Mouse (Mus musculus): ENCODE measurements around the gene Ncapd2. TPM values are rescaled to one million over a fixed set of nuclear protein-coding genes. Genes with fewer than 3 reads are reported as not detected.
A peak's percentile ranks its signal among the peaks of the same experiment; 100 is the strongest.

Ncapd2 gene
- polyA plus RNA-seq, 1 experiment from 2014 or later, result 153 TPM

DNA sequence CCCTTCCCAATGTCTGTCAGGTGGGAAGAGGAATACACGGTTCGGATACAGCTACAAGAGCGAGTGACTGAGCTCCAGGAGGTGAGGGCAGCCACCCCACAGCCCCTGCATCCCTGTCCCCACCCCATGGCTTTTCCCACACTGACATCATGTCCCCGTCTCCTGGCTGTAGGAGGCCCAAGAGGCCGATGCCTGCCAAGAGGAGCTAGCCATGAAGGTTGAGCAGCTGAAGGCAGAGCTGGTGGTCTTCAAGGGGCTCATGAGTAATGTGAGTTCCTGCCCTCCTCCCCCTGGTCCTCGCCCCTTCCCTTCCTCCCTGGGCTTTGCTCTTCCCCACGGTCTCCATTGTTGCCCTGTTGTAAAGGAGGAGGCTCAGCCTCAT is 41.9 kb downstream of the Ncapd2 start:
- no peak for DNase-seq (ENCODE audit: low spot score)

DNA sequence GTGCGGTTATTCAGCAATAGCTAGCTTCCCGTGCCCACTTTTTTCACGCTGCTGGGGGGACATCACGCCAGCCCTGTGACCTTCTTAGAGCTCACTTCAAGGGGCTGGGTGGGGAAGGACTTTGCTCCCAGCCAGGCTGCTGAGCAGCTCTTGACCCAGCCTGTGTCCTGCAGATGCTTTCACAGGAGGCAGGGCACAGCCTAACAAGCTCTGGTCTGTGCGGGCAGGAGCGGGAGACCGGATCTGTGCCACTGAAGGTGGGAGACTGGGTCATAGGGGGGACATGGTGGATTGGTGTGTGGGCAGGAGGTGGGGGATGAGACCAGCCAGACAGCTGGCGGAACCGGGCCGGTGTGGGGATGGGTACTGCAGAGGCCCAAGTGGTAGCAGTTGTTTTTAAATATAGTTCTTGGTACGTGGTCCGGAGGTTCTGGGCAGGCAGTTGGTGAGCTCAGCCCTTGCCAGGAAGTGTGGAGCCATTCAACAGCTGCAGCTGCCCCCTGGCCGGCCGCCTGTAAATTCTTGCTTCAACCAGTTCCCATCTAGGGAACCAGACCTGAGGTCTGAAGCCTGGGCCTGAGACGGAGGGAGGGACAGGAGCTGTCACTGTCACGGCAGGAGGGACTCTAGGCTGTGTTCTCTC is 42.5 kb downstream of the Ncapd2 start:
- DNase-seq (ENCODE audit: low spot score), result no peak

DNA sequence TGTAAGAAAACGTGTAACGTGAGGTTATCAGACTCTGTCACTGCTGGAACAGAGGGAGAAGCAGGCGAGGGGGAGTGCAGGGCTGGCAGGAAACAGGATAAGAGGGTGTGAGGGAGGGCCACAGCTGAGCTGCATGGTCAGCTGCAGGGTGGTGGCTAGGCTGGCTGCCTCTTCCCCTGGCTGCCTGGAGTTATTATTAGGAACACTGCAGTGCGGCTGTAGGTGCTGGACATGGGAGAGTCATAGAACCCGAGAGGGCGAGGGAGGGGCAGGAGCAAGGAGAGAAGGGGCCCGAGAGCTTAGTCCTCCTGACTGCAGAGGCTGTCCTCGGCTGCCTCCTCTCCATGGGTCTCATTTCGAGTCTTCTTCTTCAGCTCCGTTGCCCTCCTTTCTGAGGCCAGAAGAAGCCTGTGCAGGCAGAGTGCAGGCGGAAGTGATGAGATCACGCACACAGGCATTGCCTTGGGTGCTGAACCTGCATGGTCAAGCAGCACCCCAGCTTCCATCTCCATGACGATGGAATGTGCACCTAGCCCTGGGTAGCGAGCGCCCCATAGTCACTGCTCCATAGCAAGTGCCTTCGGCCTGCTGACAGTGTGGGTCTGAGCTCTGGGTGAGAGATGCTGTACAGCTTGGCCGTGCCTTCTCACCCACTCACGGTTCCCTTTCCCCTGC is 43.1 kb downstream of the Ncapd2 start:
- no peak for DNase-seq (ENCODE audit: low spot score)

DNA sequence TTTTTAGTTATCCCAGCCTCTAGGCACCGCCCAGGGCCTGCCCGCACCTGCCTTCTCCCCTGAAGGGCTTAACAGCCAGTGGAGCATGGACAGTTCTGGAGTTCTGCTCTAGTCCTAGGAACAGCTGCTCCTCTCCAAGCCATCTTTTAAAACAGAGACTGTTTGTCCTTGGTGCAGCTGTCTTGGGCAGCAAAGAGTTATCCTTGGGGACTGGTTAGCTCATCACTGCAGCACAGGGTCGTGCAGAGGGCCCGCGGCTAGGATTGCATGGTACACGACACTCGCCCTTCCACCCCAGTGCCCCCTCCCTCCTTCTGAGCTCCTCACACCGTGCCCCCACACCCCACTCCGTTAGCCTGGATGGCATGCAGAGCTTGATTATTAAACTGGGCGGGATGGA is 44.2 kb downstream of the Ncapd2 start:
- DNase-seq (ENCODE audit: low spot score), result no peak

DNA sequence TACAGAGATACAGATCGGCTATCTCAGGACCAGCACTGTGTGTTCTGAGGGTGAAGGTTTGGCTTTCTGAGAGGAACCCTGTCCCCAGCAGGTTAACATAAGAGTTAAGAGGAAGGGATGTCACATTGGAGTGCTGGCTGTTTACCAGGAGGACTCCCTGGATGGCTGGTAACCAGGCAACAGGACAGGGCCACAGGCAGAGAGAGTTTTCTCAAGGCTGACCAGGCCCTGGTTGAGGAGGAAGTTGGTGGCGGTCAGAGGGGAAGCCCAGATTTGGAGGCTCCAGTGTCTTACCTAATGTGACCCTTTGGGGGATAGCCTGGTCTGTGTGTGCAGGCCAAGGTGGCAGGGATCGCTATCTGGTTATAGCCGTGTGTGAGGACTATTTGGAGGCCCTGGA is 44.7 kb downstream of the Ncapd2 start:
- DNase-seq (ENCODE audit: low spot score), result no peak

DNA sequence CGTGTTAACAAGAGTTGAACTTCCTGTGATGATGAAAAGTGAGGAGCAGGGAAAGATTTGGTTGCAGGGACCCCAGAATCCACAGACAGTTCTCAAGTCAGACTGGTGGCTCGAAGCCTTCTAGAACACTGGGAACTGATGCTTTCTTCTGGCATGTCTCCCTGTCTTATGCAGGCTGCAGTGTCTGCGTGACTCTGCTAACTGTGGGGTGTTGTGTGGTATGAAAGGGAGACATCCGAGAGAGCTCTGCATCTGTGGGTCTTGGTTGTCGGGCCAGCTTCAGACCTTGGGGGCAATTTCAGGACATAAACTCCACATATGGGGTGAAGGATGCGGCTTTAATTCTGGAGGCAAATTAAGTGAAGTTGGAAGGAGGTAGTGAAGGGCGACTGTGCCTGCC is 45.4 kb downstream of the Ncapd2 start:
- no peak for DNase-seq (ENCODE audit: low spot score)

DNA sequence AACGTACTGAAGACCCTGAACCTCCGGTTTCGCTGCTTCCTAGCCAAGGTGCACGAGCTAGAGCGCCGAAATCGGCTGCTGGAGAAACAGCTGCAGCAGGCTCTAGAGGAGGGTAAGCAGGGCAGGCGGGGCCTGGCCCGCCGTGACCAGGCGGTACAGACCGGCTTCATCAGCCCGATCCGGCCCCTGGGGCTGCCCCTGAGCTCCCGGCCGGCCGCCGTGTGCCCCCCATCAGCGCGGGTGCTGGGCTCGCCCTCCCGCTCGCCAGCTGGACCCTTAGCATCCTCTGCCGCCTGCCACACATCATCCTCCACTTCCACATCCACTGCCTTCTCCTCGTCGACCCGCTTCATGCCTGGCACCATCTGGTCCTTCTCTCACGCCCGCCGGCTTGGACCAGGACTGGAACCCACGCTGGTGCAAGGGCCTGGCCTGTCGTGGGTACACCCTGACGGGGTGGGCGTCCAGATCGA is 46.0 kb downstream of the Ncapd2 start:
- no peak for DNase-seq (ENCODE audit: low spot score)

DNA sequence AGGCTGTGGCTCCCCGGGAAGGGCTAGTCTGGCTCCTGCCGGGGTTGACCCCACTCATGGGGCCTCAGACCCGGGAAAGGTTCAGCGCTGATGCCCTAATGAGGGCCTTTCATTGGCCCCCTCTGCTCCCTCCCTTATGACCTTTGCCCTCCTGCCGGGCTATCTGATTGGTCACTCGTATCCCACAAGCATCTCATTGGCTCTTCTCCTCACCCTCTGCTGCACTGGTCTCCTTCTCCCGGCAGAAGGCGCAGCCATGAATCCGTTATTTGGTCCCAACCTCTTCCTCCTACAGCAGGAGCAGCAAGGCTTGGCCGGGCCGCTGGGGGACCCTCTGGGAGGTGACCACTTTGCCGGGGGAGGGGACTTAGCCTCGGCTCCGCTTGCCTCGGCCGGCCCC is 46.5 kb downstream of the Ncapd2 start, which contains the start of gene Iffo1:
TSS of gene Iffo1 (plus strand) at position 241 of the 400 bp plus-strand sequence.
- DNase-seq (ENCODE audit: low spot score), result peak; percentile 87

DNA sequence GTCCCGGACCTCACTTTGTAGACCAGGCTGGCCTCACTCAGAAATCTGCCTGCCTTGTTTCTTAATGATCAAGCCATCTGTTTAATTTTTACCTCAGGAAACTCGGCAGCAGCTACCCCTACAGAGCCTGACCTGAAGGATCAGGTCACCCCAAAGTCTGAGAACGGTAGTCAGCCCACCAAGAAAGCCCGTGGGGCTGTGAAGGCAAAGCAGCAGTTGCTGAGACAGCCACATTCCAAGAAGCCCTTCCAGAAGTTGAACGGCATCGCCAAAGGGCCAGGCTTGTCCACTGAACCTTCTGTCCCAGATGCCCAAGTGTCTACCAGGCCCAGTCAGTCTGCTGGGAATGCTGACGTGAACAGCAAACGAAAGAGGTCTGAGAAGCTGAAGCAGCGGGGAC is 47.6 kb downstream of the Ncapd2 start:
- DNase-seq (ENCODE audit: low spot score), result no peak

DNA sequence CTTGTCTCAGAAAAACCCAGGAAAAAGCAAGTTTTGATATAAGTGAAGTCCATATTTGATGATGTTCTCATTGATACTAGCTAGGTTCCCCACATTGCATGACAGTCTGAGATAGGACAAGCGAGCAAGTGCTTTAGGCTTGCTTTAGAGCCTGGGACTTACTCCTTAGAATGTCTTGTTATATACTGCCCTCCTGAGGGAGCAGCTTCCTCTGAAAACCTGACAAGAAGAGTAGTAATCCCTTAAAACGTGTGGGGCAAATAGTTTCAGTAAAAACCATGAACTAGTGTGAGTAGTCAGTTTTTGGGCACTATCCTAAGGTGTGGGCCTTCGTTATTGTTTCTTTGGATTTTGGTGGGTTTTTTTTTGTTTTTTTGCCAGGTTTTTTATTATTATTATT is 48.4 kb downstream of the Ncapd2 start:
- DNase-seq (ENCODE audit: low spot score), result no peak

DNA sequence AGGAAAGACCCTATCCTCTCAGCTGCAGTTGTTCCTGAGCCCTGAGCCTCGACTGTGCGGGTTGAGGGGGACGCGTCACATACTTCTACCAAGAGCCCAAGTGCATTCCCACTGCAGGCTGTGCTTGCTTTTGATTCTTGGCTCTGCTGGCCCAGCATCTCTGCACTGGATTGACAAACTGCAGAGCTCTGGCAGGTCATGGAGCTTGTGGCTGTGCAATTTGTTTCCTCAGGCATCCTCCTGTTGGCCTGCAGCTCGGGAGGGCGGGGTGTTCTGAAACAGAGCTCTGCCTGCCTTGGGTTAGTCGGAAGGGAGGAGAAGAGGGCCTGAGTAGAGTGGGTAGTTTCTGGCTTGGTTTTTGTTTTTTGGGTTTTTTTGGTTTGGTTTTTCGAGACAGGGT is 49.1 kb downstream of the Ncapd2 start:
- DNase-seq (ENCODE audit: low spot score), result no peak

DNA sequence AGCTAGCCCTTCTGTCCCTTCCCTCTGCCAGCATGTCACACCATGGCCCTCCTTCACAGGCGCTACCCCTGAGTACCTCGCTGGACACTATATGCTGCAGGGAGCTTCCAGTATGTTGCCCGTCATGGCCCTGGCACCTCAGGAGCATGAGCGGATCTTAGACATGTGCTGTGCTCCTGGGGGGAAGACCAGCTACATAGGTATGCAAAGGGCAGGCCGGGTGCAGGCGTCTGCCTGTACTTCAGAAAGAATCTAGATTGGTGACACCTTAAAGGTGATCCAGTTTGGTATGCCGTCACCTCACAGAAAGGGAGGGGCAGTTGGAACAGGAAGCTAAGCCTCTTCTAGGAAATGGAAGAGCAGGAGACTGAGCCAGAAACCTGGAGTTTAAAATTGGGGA is 51.8 kb downstream of the Ncapd2 start:
- DNase-seq (ENCODE audit: low spot score), result no peak

DNA sequence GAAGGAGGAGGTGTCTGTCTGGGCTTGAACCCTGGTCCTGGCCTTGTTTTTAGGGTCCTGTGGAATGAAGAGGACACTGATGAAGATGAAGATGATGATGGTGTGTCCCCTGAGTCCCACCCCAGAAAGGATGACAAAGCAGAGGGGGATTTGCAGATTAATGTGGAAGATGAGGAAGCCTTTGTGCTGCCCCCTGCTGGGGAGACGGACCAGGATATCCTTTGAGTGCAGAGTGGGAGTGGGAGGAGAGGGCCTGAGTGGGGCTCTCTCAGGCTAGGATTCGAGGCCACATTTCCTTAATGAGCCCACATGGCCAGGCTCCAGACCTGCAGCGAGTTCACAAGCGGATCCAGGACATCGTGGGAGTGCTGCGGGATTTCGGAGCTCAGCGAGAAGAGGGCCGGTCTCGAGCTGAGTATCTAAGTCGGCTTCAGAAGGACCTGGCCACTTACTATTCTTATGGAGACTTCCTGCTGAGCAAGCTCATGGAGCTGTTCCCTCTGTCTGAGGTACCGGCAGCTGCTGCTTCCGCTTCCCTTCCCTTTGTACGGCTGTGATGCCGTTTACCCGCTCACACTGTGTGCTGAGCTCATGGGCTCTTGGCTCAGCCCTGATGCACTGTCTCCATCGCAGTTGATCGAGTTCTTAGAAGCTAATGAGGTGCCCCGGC is 54.4 kb downstream of the Ncapd2 start:
- peak; percentile 58 for DNase-seq (ENCODE audit: low spot score)

DNA sequence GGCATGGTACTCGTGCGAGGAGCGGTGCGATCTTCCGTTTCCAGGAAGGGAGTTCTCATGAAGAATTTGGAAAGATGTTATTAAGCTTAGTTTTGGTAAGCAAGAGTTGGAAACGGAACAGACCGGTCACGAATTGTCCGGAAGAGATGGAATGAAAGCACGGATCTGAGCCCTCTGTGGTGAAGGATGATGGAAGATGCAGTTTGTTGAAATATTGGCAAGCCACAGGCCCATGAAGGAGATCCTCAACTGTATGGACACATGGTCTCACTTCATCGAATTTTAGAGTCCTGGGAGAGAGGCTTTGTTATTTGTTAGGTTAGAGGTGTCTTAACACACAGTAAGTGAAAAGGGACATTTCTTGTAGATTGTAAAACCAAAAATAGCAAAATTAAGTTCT is 59.0 kb downstream of the Ncapd2 start:
- no peak for DNase-seq (ENCODE audit: low spot score)

DNA sequence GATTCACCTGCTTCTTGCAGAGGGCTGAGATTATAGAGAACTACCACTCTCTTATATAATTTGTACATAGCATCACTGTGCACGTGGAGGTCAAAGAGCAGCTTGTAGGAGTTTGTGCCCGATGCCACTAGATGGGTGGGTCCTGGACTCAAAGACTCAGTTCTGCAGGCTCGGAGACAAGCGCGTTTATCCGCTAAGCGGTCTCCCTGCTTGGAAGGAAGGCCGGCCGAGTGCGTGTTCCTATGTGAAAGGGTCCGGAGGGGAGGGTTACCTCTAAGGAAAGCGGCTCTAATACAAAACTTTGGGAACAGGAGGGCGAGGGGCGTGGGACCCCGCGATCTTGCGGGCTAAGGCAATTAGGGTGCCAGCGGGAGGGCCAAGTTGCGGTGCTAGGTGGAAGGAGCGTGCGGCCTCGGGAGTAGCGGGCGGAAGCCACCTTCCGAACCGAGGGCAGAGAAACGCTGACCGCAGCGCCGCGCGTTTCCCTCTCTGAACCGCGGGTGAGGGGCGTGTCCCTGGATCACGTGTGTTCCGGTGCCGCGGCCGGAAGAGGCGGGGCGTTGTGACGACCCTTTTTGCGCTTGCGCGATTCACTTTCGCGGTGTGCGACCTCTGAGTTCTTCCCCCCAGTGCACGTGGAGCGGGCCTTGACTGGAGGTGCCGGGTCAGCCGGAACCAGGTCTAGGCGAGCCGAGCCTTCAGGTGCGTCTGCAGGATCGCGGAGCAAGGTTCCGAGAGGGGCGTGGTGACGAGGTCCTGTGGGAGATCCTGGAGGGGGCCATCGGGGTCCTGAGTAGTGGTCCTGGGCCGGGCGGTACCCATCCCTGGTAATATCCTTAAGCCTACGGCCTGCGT is 60.0 kb downstream of the Ncapd2 start, which contains the start of gene Nop2:
TSS of gene Nop2 (plus strand) at position 608 of the 855 bp plus-strand sequence.
- peak; percentile 96 for DNase-seq (ENCODE audit: low spot score)

DNA sequence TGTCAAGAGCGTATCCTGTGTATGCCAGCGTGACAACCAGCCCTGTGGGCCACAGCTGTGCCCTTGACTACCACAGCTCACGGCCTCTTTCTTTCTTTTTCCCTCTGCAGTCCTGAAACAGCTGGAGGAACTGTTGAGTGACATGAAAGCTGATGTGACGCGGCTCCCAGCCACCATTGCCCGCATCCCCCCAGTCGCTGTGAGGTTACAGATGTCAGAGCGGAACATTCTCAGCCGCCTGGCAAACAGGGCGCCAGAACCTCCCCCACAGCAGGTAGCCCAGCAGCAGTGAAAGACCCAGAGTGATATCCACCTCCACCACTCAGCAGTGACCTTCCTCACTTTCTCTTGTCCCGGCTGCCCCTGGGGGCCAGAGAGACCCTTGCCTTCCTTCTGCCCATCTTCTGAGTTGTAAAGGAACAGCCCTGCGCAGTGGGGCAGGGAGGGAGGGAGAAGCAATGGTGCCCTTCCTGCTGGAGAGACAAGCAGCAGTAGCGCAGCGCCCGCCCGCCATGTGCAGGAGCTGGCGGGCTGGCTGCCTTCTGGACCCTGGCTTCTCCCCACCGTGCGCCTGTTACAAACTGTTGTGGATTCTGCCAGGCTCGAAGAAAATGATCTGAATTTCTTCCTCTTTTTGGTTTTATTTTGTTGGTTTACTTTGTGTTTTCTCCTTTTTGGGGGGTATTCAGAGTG is 61.6 kb downstream of the Ncapd2 start:
- DNase-seq (ENCODE audit: low spot score), result peak; percentile 45

DNA sequence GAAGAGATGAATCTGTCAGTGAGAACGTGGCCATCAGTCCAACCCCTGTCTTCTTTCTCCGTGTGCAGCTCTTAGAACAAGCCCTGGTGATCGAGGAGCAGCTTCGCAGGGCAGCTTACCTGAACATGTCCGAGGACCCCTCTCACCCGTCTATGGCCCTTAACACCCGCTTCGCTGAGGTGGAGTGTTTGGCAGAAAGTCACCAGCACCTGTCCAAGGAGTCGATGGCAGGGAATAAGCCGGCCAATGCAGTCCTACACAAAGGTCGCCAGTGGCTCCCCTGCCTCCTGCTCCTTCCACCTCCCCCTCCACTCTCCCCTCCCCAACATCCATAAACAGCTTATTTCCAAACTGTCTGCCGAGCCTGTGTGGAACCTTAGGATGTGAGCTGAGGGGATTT is 62.8 kb downstream of the Ncapd2 start:
- DNase-seq (ENCODE audit: low spot score), result no peak

DNA sequence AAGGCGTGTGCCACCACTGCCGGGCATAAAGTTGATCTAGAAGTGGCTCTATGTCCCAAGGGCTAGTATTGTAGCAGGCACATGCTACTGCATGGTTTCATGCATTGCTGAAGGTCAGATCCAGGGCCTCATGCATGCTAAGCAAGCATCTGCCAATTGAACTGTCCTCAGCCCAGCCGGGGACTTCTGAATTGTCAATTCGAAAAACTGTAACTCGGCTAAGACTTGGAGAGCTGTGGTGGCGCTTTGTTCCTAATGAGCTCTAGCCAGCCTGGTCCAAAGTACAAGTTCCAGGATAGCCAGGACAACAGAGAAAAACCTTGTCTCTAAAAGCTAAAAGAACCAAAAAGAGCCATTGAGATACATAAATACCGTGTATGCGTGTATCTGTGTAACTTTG is 72.1 kb downstream of the Ncapd2 start:
- no peak for DNase-seq (ENCODE audit: low spot score)
